Mouse (Mus musculus) liver, embryonic 11.5 days (tissue): ENCODE results near the gene Ckap2l. TPM values are rescaled to one million over a fixed set of nuclear protein-coding genes. Genes with fewer than 3 reads are reported as not detected.

Experiments used
- ATAC-seq: fragments of 200-750 bp; cut with Nextera tagmentation; replicated peaks from 2 replicates; pipeline ENCODE4 v1.8.0; 2017; ENCODE audit warnings: moderate number of reproducible peaks, mild to moderate bottlenecking, moderate TSS enrichment, moderate library complexity; ENCODE audit not compliant: low FRiP score
- DNase-seq: peaks from one replicate; pipeline ENCODE4 v3.0.0-alpha.2; 2017; ENCODE audit warnings: low spot score
- H3K27ac ChIP-seq: fragments of 300-500 bp; sonication (generic); 2 replicates; pipeline ENCODE4 v1.5.1; 2014; ENCODE audit warnings: mild to moderate bottlenecking, low read depth, low read length, control low read depth
- H3K27me3 ChIP-seq: fragments of 300-500 bp; sonication (generic); replicated peaks from 2 replicates; pipeline ENCODE4 v1.6.1; 2014; ENCODE audit warnings: low read length, mixed read lengths; ENCODE audit not compliant: control insufficient read depth, insufficient read depth
- H3K36me3 ChIP-seq: fragments of 300-500 bp; sonication (generic); 2 replicates; pipeline ENCODE4 v1.6.1; 2014; ENCODE audit warnings: mild to moderate bottlenecking, low read length, moderate library complexity, mixed read lengths; ENCODE audit not compliant: control insufficient read depth, insufficient read depth
- H3K4me1 ChIP-seq: fragments of 300-500 bp; sonication (generic); replicated peaks from 2 replicates; pipeline ENCODE4 v1.6.1; 2014; ENCODE audit warnings: low read length, mixed read lengths; ENCODE audit not compliant: control insufficient read depth, insufficient read depth
- H3K4me2 ChIP-seq: fragments of 300-500 bp; sonication (generic); 2 replicates; pipeline ENCODE4 v1.6.1; 2014; ENCODE audit warnings: mild to moderate bottlenecking, control low read depth, moderate library complexity
- H3K4me3 ChIP-seq: fragments of 300-500 bp; sonication (generic); 2 replicates; pipeline ENCODE4 v1.5.1; 2014; ENCODE audit warnings: low read depth, low read length, control low read depth
- H3K9ac ChIP-seq: fragments of 300-500 bp; sonication (generic); 2 replicates; pipeline ENCODE4 v1.6.1; 2014; ENCODE audit warnings: low read depth, low read length, control low read depth
- H3K9me3 ChIP-seq: fragments of 300-500 bp; sonication (generic); 2 replicates; pipeline ENCODE4 v1.6.1; 2016; ENCODE audit warnings: low read length, inconsistent platforms, mixed read lengths; ENCODE audit not compliant: control insufficient read depth
- WGBS: fragments of 180-500 bp; shearing (Covaris S2); extraction: QIAGEN DNeasy Blood & Tissue Kit; methylation state at CpG from one replicate; pipeline ENCODE4 v1.1.7; 2014; 5-methylcytosine and 5-hydroxymethylcytosine counted together
- polyA plus RNA-seq: library from polyadenylated mRNA; unstranded; fragments of >200 nt; fragmentation: Nextera tagmentation; extraction: Ambion mirVana; gene quantifications from 2 replicates; pipeline ENCODE4 v1.2.1, GENCODE M21; 2014

The Ckap2l gene
- polyA plus RNA-seq, 1 experiment from 2014 or later: 55.1 TPM

GRCm38 (mm10) chr2:129320033-129320605, 23.1 kb upstream of the Ckap2l start:
- ATAC-seq (no peak), DNase-seq (no peak)
- WGBS: 57% methylated on average over 8 of the region's 8 CpGs
- H3K4me1 ChIP-seq: no peaks in the 10 kb centered on the region
- no peak overlapping the region for H3K4me3 ChIP-seq
- H3K36me3 ChIP-seq: no peaks in the 10 kb centered on the region
- no peak overlapping the region for H3K9ac ChIP-seq
- no peaks in the 10 kb centered on the region for H3K9me3 ChIP-seq
- no peaks in the 10 kb centered on the region for H3K27me3 ChIP-seq
- no peak overlapping the region for H3K27ac ChIP-seq
- no peak overlapping the region for H3K4me2 ChIP-seq

- ATAC-seq: no peak
- no peaks in the 10 kb centered on the region for H3K4me1 ChIP-seq
- WGBS: 54% methylated on average over 4 of the region's 4 CpGs
Observed at GRCm38 (mm10) chr2:129315831-129316230, 18.8 kb upstream of the Ckap2l start.

GRCm38 (mm10) chr2:129314880-129315279, 17.9 kb upstream of the Ckap2l start:
- no peak for DNase-seq
- Histone ChIP-seq H3K9me3 (no peaks in the 10 kb centered on the region), H3K9ac (no peak overlapping the region), H3K4me2 (no peak overlapping the region), H3K27me3 (0 out of 2 replicates have a peak, but pooled peaks cover 3% of the 10 kb centered on the region), H3K4me3 (no peak overlapping the region), H3K27ac (no peak overlapping the region), H3K4me1 (no peaks in the 10 kb centered on the region), H3K36me3 (no peaks in the 10 kb centered on the region)
- 74% methylated on average over 6 of the region's 6 CpGs for WGBS
- ATAC-seq: no peak

More at GRCm38 (mm10) chr2:129315831-129316230, 18.8 kb upstream of the Ckap2l start:
- H3K27ac ChIP-seq: no peak overlapping the region
- no peak overlapping the region for H3K9ac ChIP-seq
- no peaks in the 10 kb centered on the region for H3K9me3 ChIP-seq
- no peaks in the 10 kb centered on the region for H3K36me3 ChIP-seq
- no peak overlapping the region for H3K4me2 ChIP-seq
- DNase-seq: no peak
- no peaks in the 10 kb centered on the region for H3K27me3 ChIP-seq
- H3K4me3 ChIP-seq: no peak overlapping the region

GRCm38 (mm10) chr2:129313934-129314333, 16.9 kb upstream of the Ckap2l start:
- Histone ChIP-seq H3K4me2 (no peak overlapping the region), H3K36me3 (no peaks in the 10 kb centered on the region), H3K4me3 (no peak overlapping the region), H3K9ac (no peak overlapping the region), H3K4me1 (no peaks in the 10 kb centered on the region), H3K9me3 (no peaks in the 10 kb centered on the region), H3K27ac (no peak overlapping the region), H3K27me3 (0 out of 2 replicates have a peak, but pooled peaks cover 3% of the 10 kb centered on the region)
- DNase-seq: no peak
- WGBS: 62% methylated on average over 1 of the region's 1 CpGs
- no peak for ATAC-seq

- no peak within 1 kb of the TSS for H3K4me2 ChIP-seq
- no peak within 1 kb of the TSS for H3K9ac ChIP-seq
- 0 out of 2 replicates have a peak, but pooled peaks cover 3% of the 10 kb centered on the region for H3K27me3 ChIP-seq
- ATAC-seq (no peak), DNase-seq (no peak)
- 71% methylated on average over 7 of the region's 7 CpGs for WGBS
- H3K9me3 ChIP-seq: no peaks in the 10 kb centered on the region
- no peaks in the 10 kb centered on the region for H3K4me1 ChIP-seq
- H3K27ac ChIP-seq: no peak within 1 kb of the TSS
- H3K4me3 ChIP-seq: no peak within 1 kb of the TSS
- H3K36me3 ChIP-seq: no peaks in the 10 kb centered on the region
Observed at GRCm38 (mm10) chr2:129309836-129310235, 12.8 kb upstream of the Ckap2l start, which contains the start of gene Il1a. Il1a (minus strand) TSS chr2:129309972.

GRCm38 (mm10) chr2:129306020-129306419, 9.0 kb upstream of the Ckap2l start:
- Histone ChIP-seq H3K27me3 (0 out of 2 replicates have a peak, but pooled peaks cover 7% of the 10 kb centered on the region), H3K9me3 (no peaks in the 10 kb centered on the region), H3K4me1 (no peaks in the 10 kb centered on the region), H3K27ac (no peak overlapping the region), H3K9ac (no peak overlapping the region), H3K4me2 (no peak overlapping the region), H3K4me3 (no peak overlapping the region), H3K36me3 (no peaks in the 10 kb centered on the region)
- no peak for DNase-seq
- WGBS: 77% methylated on average over 4 of the region's 4 CpGs
- no peak for ATAC-seq

GRCm38 (mm10) chr2:129297589-129297982, 574 bp upstream of the Ckap2l start:
- no peaks in the 10 kb centered on the region for H3K9me3 ChIP-seq
- H3K27me3 ChIP-seq: 0 out of 2 replicates have a peak, but pooled peaks cover 4% of the 10 kb centered on the region
- ATAC-seq (peak; percentile 46), DNase-seq (no peak)
- H3K4me1 ChIP-seq: peaks cover 4% of the 10 kb centered on the region
- H3K27ac ChIP-seq: peak overlapping the region; percentile 95
- peaks cover 3% of the 10 kb centered on the region; the same call in 1 of the 2 replicates for H3K36me3 ChIP-seq
- H3K4me3 ChIP-seq: peak overlapping the region; percentile 89
- WGBS: 2% methylated on average over 10 of the region's 10 CpGs
- H3K4me2 ChIP-seq: peak overlapping the region; percentile 81
- H3K9ac ChIP-seq: peak overlapping the region; percentile 89

- no peaks in the 10 kb centered on the region for H3K9me3 ChIP-seq
- peak overlapping the region; percentile 89 for H3K4me3 ChIP-seq
- peak overlapping the region; percentile 95; the same call in 1 of the 2 replicates for H3K27ac ChIP-seq
- 74% methylated on average over 5 of the region's 5 CpGs for WGBS
- H3K4me1 ChIP-seq: peaks cover 4% of the 10 kb centered on the region
- peaks cover 3% of the 10 kb centered on the region for H3K36me3 ChIP-seq
- DNase-seq (no peak), ATAC-seq (no peak)
- H3K4me2 ChIP-seq: peak overlapping the region; percentile 81
- H3K27me3 ChIP-seq: no peaks in the 10 kb centered on the region
- H3K9ac ChIP-seq: peak overlapping the region; percentile 91
Observed at GRCm38 (mm10) chr2:129296086-129296485, 926 bp downstream of the Ckap2l start.

- WGBS: 92% methylated on average over 5 of the region's 5 CpGs
- no peak overlapping the region for H3K4me3 ChIP-seq
- H3K27ac ChIP-seq: no peak overlapping the region
- no peaks in the 10 kb centered on the region for H3K9me3 ChIP-seq
- H3K36me3 ChIP-seq: peaks cover 5% of the 10 kb centered on the region
- ATAC-seq: no peak
- peaks cover 4% of the 10 kb centered on the region for H3K4me1 ChIP-seq
- no peaks in the 10 kb centered on the region for H3K27me3 ChIP-seq
- DNase-seq: no peak
- peak overlapping the region; percentile 81 for H3K4me2 ChIP-seq
- no peak overlapping the region for H3K9ac ChIP-seq
Observed at GRCm38 (mm10) chr2:129295075-129295474, 1.9 kb downstream of the Ckap2l start.
